10 mouse cellular contexts compared by ENCODE assay signal in genomic region chr16:44175001-44175400, GRCm38 (mm10). TPM values are rescaled to one million over a fixed set of nuclear protein-coding genes. Genes with fewer than 3 reads are reported as not detected.
A peak's percentile ranks its signal among the peaks of the same experiment; 100 is the strongest.
DNase-seq lines count a peak whose midpoint lies in the region; ATAC-seq and TF ChIP-seq lines count a peak whose summit lies in the region.
"Had no signal": no experiment of that assay in that cellular context is flagged by ENCODE, and none has a peak within 500 bp of the region (broad histone marks: within the 10 kb centered on the region; RNA-seq: fewer than 3 reads in every experiment).

No protein-coding gene starts in this region.

- no peak for ATAC-seq in heart, embryonic 15.5 days (replicated peaks; ENCODE audit: insufficient number of reproducible peaks, insufficient read depth, low FRiP score, low read depth)
- ATAC-seq in G1E (ENCODE audit: extremely low read depth, insufficient number of reproducible peaks, low FRiP score, poor library complexity, severe bottlenecking) = no peak
- no peak for ATAC-seq in liver, embryonic 11.5 days (replicated peaks; ENCODE audit: low FRiP score)
- ATAC-seq in forebrain, embryonic 14.5 days = no peak

- no peaks in the 10 kb centered on the region for H3K36me3 ChIP-seq in heart, embryonic 15.5 days
- H3K36me3 ChIP-seq in G1E (replicated peaks) = peaks cover 18% of the 10 kb centered on the region
- 0 out of 2 replicates have a peak, but pooled peaks cover 4% of the 10 kb centered on the region for H3K36me3 ChIP-seq in liver, embryonic 11.5 days (ENCODE audit: control insufficient read depth, insufficient read depth, low read length)
- no peaks in the 10 kb centered on the region for H3K36me3 ChIP-seq in forebrain, embryonic 14.5 days (ENCODE audit: control insufficient read depth, insufficient read depth, low read length)
- H3K36me3 ChIP-seq: neural tube, embryonic 13.5 days had no signal

- no peak overlapping the region for H3K9ac ChIP-seq in heart, embryonic 15.5 days
- peak overlapping the region; percentile 30 for H3K9ac ChIP-seq in liver, embryonic 11.5 days (ENCODE audit: low read depth, low read length)
- no peak overlapping the region for H3K9ac ChIP-seq in forebrain, embryonic 14.5 days (ENCODE audit: low read length)
- H3K9ac ChIP-seq: neural tube, embryonic 13.5 days had no signal

- peak overlapping the region; percentile 65 for H3K4me2 ChIP-seq in heart, embryonic 15.5 days
- peak overlapping the region; percentile 85 for H3K4me2 ChIP-seq in liver, embryonic 11.5 days
- H3K4me2 ChIP-seq in forebrain, embryonic 14.5 days (ENCODE audit: low read length) = no peak overlapping the region

- H3K27me3 ChIP-seq in heart, embryonic 15.5 days = no peaks in the 10 kb centered on the region
- no peaks in the 10 kb centered on the region for H3K27me3 ChIP-seq in G1E (ENCODE audit: insufficient read depth, low read length)
- H3K27me3 ChIP-seq in liver, embryonic 11.5 days (replicated peaks; ENCODE audit: control insufficient read depth, insufficient read depth, low read length) = no peaks in the 10 kb centered on the region
- H3K27me3 ChIP-seq in forebrain, embryonic 14.5 days (replicated peaks; ENCODE audit: control insufficient read depth, insufficient read depth, low read length) = no peaks in the 10 kb centered on the region
- H3K27me3 ChIP-seq: neural tube, embryonic 13.5 days had no signal

- H3K4me1 ChIP-seq in heart, embryonic 15.5 days (replicated peaks) = peaks cover 16% of the 10 kb centered on the region
- H3K4me1 ChIP-seq in G1E (ENCODE audit: insufficient read depth, low read depth, low read length) = peaks cover 30% of the 10 kb centered on the region
- H3K4me1 ChIP-seq in liver, embryonic 11.5 days (replicated peaks; ENCODE audit: control insufficient read depth, insufficient read depth, low read length) = peaks cover 31% of the 10 kb centered on the region
- peaks cover 10% of the 10 kb centered on the region; the same call in 1 of the 2 replicates for H3K4me1 ChIP-seq in forebrain, embryonic 14.5 days (ENCODE audit: control insufficient read depth, insufficient read depth, low read length)

- DNase-seq in heart, adult 9 months (ENCODE audit: low spot score in 2 of 2) = no peak
- DNase-seq in G1E (ENCODE audit: low spot score) = no peak
- DNase-seq in gonadal fat pad, adult 2 months (ENCODE audit: low read depth) = peak; percentile 44
- DNase-seq in liver, embryonic 11.5 days (ENCODE audit: low spot score) = no peak
- DNase-seq in layer of hippocampus, adult 18-20 months (ENCODE audit: low spot score in 2 of 2) = no peak
- DNase-seq in right cerebral cortex, postnatal 4 days = no peak
- DNase-seq in forebrain, embryonic 14.5 days (ENCODE audit: low spot score) = no peak

- TF ChIP-seq CTCF in G1E (IDR thresholded peaks at IDR 0.05; ENCODE audit: low read depth, low read length) = no peak

- 56% methylated on average over 1 of the region's 1 CpGs for WGBS in heart, embryonic 15.5 days
- 29% methylated on average over 1 of the region's 1 CpGs for WGBS in liver, embryonic 11.5 days
- WGBS in forebrain, embryonic 14.5 days = 88% methylated on average over 1 of the region's 1 CpGs

- H3K27ac ChIP-seq in heart, embryonic 15.5 days = no peak overlapping the region
- H3K27ac ChIP-seq in liver, embryonic 11.5 days (ENCODE audit: low read depth, low read length) = peak overlapping the region; percentile 97
- H3K27ac ChIP-seq in forebrain, embryonic 14.5 days (ENCODE audit: low read depth, low read length) = no peak overlapping the region
- H3K27ac ChIP-seq: macrophage; neural tube, embryonic 13.5 days had no signal

- 0 out of 2 replicates have a peak overlapping the region, but pooled peaks have one; percentile 10 for H3K4me3 ChIP-seq in heart, embryonic 15.5 days
- peak overlapping the region; percentile 33; the same call in 1 of the 2 replicates for H3K4me3 ChIP-seq in G1E (ENCODE audit: low read depth, low read length)
- H3K4me3 ChIP-seq in liver, embryonic 11.5 days (ENCODE audit: low read depth, low read length) = peak overlapping the region; percentile 95
- H3K4me3 ChIP-seq in forebrain, embryonic 14.5 days (ENCODE audit: low read depth, low read length) = no peak overlapping the region

- no peaks in the 10 kb centered on the region for H3K9me3 ChIP-seq in heart, embryonic 15.5 days (replicated peaks)
- no peaks in the 10 kb centered on the region for H3K9me3 ChIP-seq in G1E (replicated peaks)
- no peaks in the 10 kb centered on the region for H3K9me3 ChIP-seq in liver, embryonic 11.5 days (ENCODE audit: control insufficient read depth, low read length)
- H3K9me3 ChIP-seq in forebrain, embryonic 14.5 days (replicated peaks; ENCODE audit: control insufficient read depth, low read length) = no peaks in the 10 kb centered on the region
- H3K9me3 ChIP-seq: neural tube, embryonic 13.5 days had no signal

RNA-seq across cellular contexts. Expression of gene Usf3, which starts 2.0 kb away (rescaled TPM):
- polyA plus RNA-seq in heart, embryonic 15.5 days (2015; fragmentation: Nextera tagmentation; extraction: Ambion mirVana) = 1.6 and 1.7 TPM in 2 replicates
- 50.4 and 56.7 TPM in 2 replicates for total RNA-seq in G1E (2014; fragmentation: Nextera tagmentation)
- 10.2 TPM in 2 replicates for total RNA-seq in G1E (2017)
- 4.0 and 4.4 TPM in 2 replicates for polyA plus RNA-seq in G1E (2012)
- polyA plus RNA-seq in gonadal fat pad, adult 2 months (2012; rRNA removed) = 7.9 and 11.6 TPM in 2 replicates
- polyA plus RNA-seq in liver, embryonic 11.5 days (2014; fragmentation: Nextera tagmentation; extraction: Ambion mirVana) = 5.7 and 5.8 TPM in 2 replicates
- total RNA-seq in layer of hippocampus, adult 18-20 months (2021) = 10 to 100 TPM; 39.1 to 41.9 TPM
- 4.3 and 4.6 TPM in 2 replicates for polyA plus RNA-seq in forebrain, embryonic 14.5 days (2014; fragmentation: Nextera tagmentation; extraction: Ambion mirVana)

RNA-seq across cellular contexts. Expression of gene Naa50, which starts 35.4 kb away (rescaled TPM):
- 72.0 and 78.1 TPM in 2 replicates for polyA plus RNA-seq in heart, embryonic 15.5 days (2015; fragmentation: Nextera tagmentation; extraction: Ambion mirVana)
- total RNA-seq in G1E (2014; fragmentation: Nextera tagmentation) = 171 and 207 TPM in 2 replicates
- 73.3 and 89.8 TPM in 2 replicates for total RNA-seq in G1E (2017)
- polyA plus RNA-seq in G1E (2012) = 44.5 and 57.3 TPM in 2 replicates
- 6.3 and 10.0 TPM in 2 replicates for polyA plus RNA-seq in gonadal fat pad, adult 2 months (2012; rRNA removed)
- polyA plus RNA-seq in liver, embryonic 11.5 days (2014; fragmentation: Nextera tagmentation; extraction: Ambion mirVana) = 143 and 150 TPM in 2 replicates
- total RNA-seq in layer of hippocampus, adult 18-20 months (2021) = 10 to 100 TPM; 64.2 to 65.7 TPM
- polyA plus RNA-seq in forebrain, embryonic 14.5 days (2014; fragmentation: Nextera tagmentation; extraction: Ambion mirVana) = 39.6 and 44.8 TPM in 2 replicates

RNA-seq across cellular contexts. Expression of gene Atp6v1a, which starts 35.5 kb away (rescaled TPM):
- 32.6 and 34.8 TPM in 2 replicates for polyA plus RNA-seq in heart, embryonic 15.5 days (2015; fragmentation: Nextera tagmentation; extraction: Ambion mirVana)
- total RNA-seq in G1E (2014; fragmentation: Nextera tagmentation) (57.4 and 62.7 TPM in 2 replicates), G1E (2017) (158 and 174 TPM in 2 replicates)
- 1.6 and 2.7 TPM in 2 replicates for polyA plus RNA-seq in G1E (2012)
- polyA plus RNA-seq in gonadal fat pad, adult 2 months (2012; rRNA removed) = 35.7 and 40.7 TPM in 2 replicates
- polyA plus RNA-seq in liver, embryonic 11.5 days (2014; fragmentation: Nextera tagmentation; extraction: Ambion mirVana) = 49.7 and 53.8 TPM in 2 replicates
- total RNA-seq in layer of hippocampus, adult 18-20 months (2021) = 100 to 1,000 TPM; 566 to 590 TPM
- polyA plus RNA-seq in forebrain, embryonic 14.5 days (2014; fragmentation: Nextera tagmentation; extraction: Ambion mirVana) = 125 and 127 TPM in 2 replicates
